Mouse (Mus musculus) midbrain, embryonic 13.5 days (tissue): ENCODE measurements around the gene Sgms1. TPM values are rescaled to one million over a fixed set of nuclear protein-coding genes. Genes with fewer than 3 reads are reported as not detected.

Source experiments
- ATAC-seq: fragments of 200-750 bp; cut with Nextera tagmentation; 2 replicates; pipeline ENCODE4 v1.8.0; 2017; ENCODE audit warnings: mild to moderate bottlenecking, moderate TSS enrichment, moderate library complexity
- H3K27ac ChIP-seq: fragments of 300-500 bp; sonication (generic); 2 replicates; pipeline ENCODE4 v1.5.1; 2015; ENCODE audit warnings: inconsistent platforms, mild to moderate bottlenecking, moderate library complexity
- H3K27me3 ChIP-seq: fragments of 300-500 bp; sonication (generic); 2 replicates; pipeline ENCODE4 v1.6.1; 2015; ENCODE audit warnings: mild to moderate bottlenecking, inconsistent platforms
- H3K36me3 ChIP-seq: fragments of 300-500 bp; sonication (generic); 2 replicates; pipeline ENCODE4 v1.6.1; 2015; ENCODE audit warnings: mild to moderate bottlenecking, inconsistent platforms
- H3K4me1 ChIP-seq: fragments of 300-500 bp; sonication (generic); replicated peaks from 2 replicates; pipeline ENCODE4 v1.6.1; 2015; ENCODE audit warnings: inconsistent platforms
- H3K4me2 ChIP-seq: fragments of 300-500 bp; sonication (generic); replicated peaks from 2 replicates; pipeline ENCODE4 v1.6.1; 2015; ENCODE audit warnings: moderate library complexity, mild to moderate bottlenecking, inconsistent platforms
- H3K4me3 ChIP-seq: fragments of 300-500 bp; sonication (generic); replicated peaks from 2 replicates; pipeline ENCODE4 v1.5.1; 2015; ENCODE audit warnings: mild to moderate bottlenecking, inconsistent platforms
- H3K9ac ChIP-seq: fragments of 300-500 bp; sonication (generic); replicated peaks from 2 replicates; pipeline ENCODE4 v1.6.1; 2015; ENCODE audit warnings: mild to moderate bottlenecking, inconsistent platforms
- H3K9me3 ChIP-seq: fragments of 300-500 bp; sonication (generic); 2 replicates; pipeline ENCODE4 v1.6.1; 2016; ENCODE audit warnings: mild to moderate bottlenecking, inconsistent platforms
- WGBS: fragments of 180-500 bp; shearing (Covaris S2); methylation state at CpG from one replicate; pipeline ENCODE4 v1.1.7; 2015; 5-methylcytosine and 5-hydroxymethylcytosine counted together
- polyA plus RNA-seq: library from polyadenylated mRNA; unstranded; fragments of >200 nt; fragmentation: Nextera tagmentation; extraction: Ambion mirVana; gene quantifications from 2 replicates; pipeline ENCODE4 v1.2.1, GENCODE M21; 2015

Sgms1 gene
- polyA plus RNA-seq, 1 experiment from 2014 or later, result 12.7 TPM

- H3K36me3 ChIP-seq, result no peaks in the 10 kb centered on the region
- H3K9ac ChIP-seq, result no peak overlapping the region
- H3K27ac ChIP-seq, result no peak overlapping the region
- WGBS, result 78% methylated on average over 4 of the region's 4 CpGs
- H3K4me3 ChIP-seq, result no peak overlapping the region
- H3K27me3 ChIP-seq, result no peaks in the 10 kb centered on the region
- no peaks in the 10 kb centered on the region for H3K9me3 ChIP-seq
- no peaks in the 10 kb centered on the region for H3K4me1 ChIP-seq
- ATAC-seq, result no peak
- H3K4me2 ChIP-seq, result no peak overlapping the region
Observed at GRCm38 (mm10) chr19:32281917-32282316, 107.6 kb downstream of the Sgms1 start.

- Histone ChIP-seq H3K9me3 (no peaks in the 10 kb centered on the region), H3K9ac (no peak overlapping the region), H3K4me2 (no peak overlapping the region), H3K4me1 (no peaks in the 10 kb centered on the region), H3K36me3 (no peaks in the 10 kb centered on the region), H3K4me3 (no peak overlapping the region), H3K27ac (no peak overlapping the region), H3K27me3 (no peaks in the 10 kb centered on the region)
- 89% methylated on average over 4 of the region's 4 CpGs for WGBS
- ATAC-seq, result no peak
Observed at GRCm38 (mm10) chr19:32280380-32280779, 109.1 kb downstream of the Sgms1 start.

- no peaks in the 10 kb centered on the region for H3K9me3 ChIP-seq
- H3K4me1 ChIP-seq, result no peaks in the 10 kb centered on the region
- WGBS, result 91% methylated on average over 6 of the region's 6 CpGs
- H3K27me3 ChIP-seq, result no peaks in the 10 kb centered on the region
- no peaks in the 10 kb centered on the region for H3K36me3 ChIP-seq
- no peak overlapping the region for H3K27ac ChIP-seq
- H3K9ac ChIP-seq, result no peak overlapping the region
- no peak overlapping the region for H3K4me3 ChIP-seq
- ATAC-seq, result no peak
- H3K4me2 ChIP-seq, result no peak overlapping the region
Observed at GRCm38 (mm10) chr19:32279400-32279799, 110.1 kb downstream of the Sgms1 start.

- Histone ChIP-seq H3K9ac (no peak overlapping the region), H3K9me3 (no peaks in the 10 kb centered on the region), H3K27ac (no peak overlapping the region), H3K36me3 (no peaks in the 10 kb centered on the region), H3K27me3 (no peaks in the 10 kb centered on the region), H3K4me1 (peaks cover 5% of the 10 kb centered on the region; the same call in 1 of the 2 replicates), H3K4me3 (no peak overlapping the region), H3K4me2 (no peak overlapping the region)
- 94% methylated on average over 3 of the region's 3 CpGs for WGBS
- ATAC-seq, result no peak
Observed at GRCm38 (mm10) chr19:32277869-32278268, 111.6 kb downstream of the Sgms1 start.

- Histone ChIP-seq H3K4me2 (no peak overlapping the region), H3K4me3 (no peak overlapping the region), H3K27ac (no peak overlapping the region), H3K4me1 (peaks cover 5% of the 10 kb centered on the region; the same call in 1 of the 2 replicates), H3K36me3 (no peaks in the 10 kb centered on the region), H3K9me3 (no peaks in the 10 kb centered on the region), H3K9ac (no peak overlapping the region), H3K27me3 (no peaks in the 10 kb centered on the region)
- no peak for ATAC-seq
- 100% methylated on average over 2 of the region's 2 CpGs for WGBS
Observed at GRCm38 (mm10) chr19:32277287-32277686, 112.2 kb downstream of the Sgms1 start.

GRCm38 (mm10) chr19:32276817-32277216 lies 112.7 kb downstream of the Sgms1 start:
- H3K4me1 ChIP-seq, result peaks cover 5% of the 10 kb centered on the region; the same call in 1 of the 2 replicates

GRCm38 (mm10) chr19:32276263-32276662 lies 113.3 kb downstream of the Sgms1 start:
- Histone ChIP-seq H3K4me1 (peaks cover 5% of the 10 kb centered on the region; the same call in 1 of the 2 replicates), H3K27me3 (no peaks in the 10 kb centered on the region), H3K4me3 (no peak overlapping the region), H3K9me3 (no peaks in the 10 kb centered on the region), H3K4me2 (no peak overlapping the region), H3K36me3 (no peaks in the 10 kb centered on the region), H3K27ac (no peak overlapping the region), H3K9ac (no peak overlapping the region)
- no peak for ATAC-seq
- WGBS, result 87% methylated on average over 5 of the region's 5 CpGs

More at GRCm38 (mm10) chr19:32276817-32277216, 112.7 kb downstream of the Sgms1 start:
- no peak for ATAC-seq
- Histone ChIP-seq H3K9ac (no peak overlapping the region), H3K27me3 (no peaks in the 10 kb centered on the region), H3K27ac (no peak overlapping the region), H3K36me3 (no peaks in the 10 kb centered on the region), H3K4me3 (no peak overlapping the region), H3K4me2 (no peak overlapping the region), H3K9me3 (no peaks in the 10 kb centered on the region)
- WGBS, result 93% methylated on average over 8 of the region's 8 CpGs

GRCm38 (mm10) chr19:32275068-32275925 lies 114.2 kb downstream of the Sgms1 start:
- H3K27me3 ChIP-seq, result no peaks in the 10 kb centered on the region
- H3K9ac ChIP-seq, result no peak overlapping the region
- no peaks in the 10 kb centered on the region for H3K36me3 ChIP-seq
- no peak overlapping the region for H3K27ac ChIP-seq
- H3K4me3 ChIP-seq, result no peak overlapping the region
- whole genome bisulfite sequencing, result 86% methylated on average over 14 of the region's 14 CpGs
- H3K4me2 ChIP-seq, result no peak overlapping the region
- H3K9me3 ChIP-seq, result no peaks in the 10 kb centered on the region
- H3K4me1 ChIP-seq, result peaks cover 5% of the 10 kb centered on the region; the same call in 1 of the 2 replicates
- ATAC-seq, result no peak

GRCm38 (mm10) chr19:32274145-32274544 lies 115.4 kb downstream of the Sgms1 start:
- H3K4me2 ChIP-seq, result no peak overlapping the region
- no peaks in the 10 kb centered on the region for H3K36me3 ChIP-seq
- H3K4me3 ChIP-seq, result no peak overlapping the region
- H3K9ac ChIP-seq, result no peak overlapping the region
- H3K9me3 ChIP-seq, result no peaks in the 10 kb centered on the region
- H3K27me3 ChIP-seq, result no peaks in the 10 kb centered on the region
- H3K4me1 ChIP-seq, result peaks cover 5% of the 10 kb centered on the region; the same call in 1 of the 2 replicates
- 80% methylated on average over 2 of the region's 2 CpGs for WGBS
- no peak overlapping the region for H3K27ac ChIP-seq
- no peak for ATAC-seq

GRCm38 (mm10) chr19:32273714-32274113 lies 115.8 kb downstream of the Sgms1 start:
- Histone ChIP-seq H3K36me3 (no peaks in the 10 kb centered on the region), H3K4me3 (no peak overlapping the region), H3K9ac (no peak overlapping the region), H3K27me3 (no peaks in the 10 kb centered on the region), H3K9me3 (no peaks in the 10 kb centered on the region), H3K4me2 (no peak overlapping the region), H3K27ac (no peak overlapping the region), H3K4me1 (peaks cover 5% of the 10 kb centered on the region; the same call in 1 of the 2 replicates)
- no peak for ATAC-seq
- 53% methylated on average over 3 of the region's 3 CpGs for WGBS

GRCm38 (mm10) chr19:32272475-32273260 lies 116.8 kb downstream of the Sgms1 start:
- Histone ChIP-seq H3K4me3 (no peak overlapping the region), H3K27me3 (no peaks in the 10 kb centered on the region), H3K9ac (no peak overlapping the region), H3K36me3 (no peaks in the 10 kb centered on the region), H3K4me2 (no peak overlapping the region), H3K9me3 (no peaks in the 10 kb centered on the region), H3K27ac (no peak overlapping the region), H3K4me1 (peaks cover 5% of the 10 kb centered on the region; the same call in 1 of the 2 replicates)
- 82% methylated on average over 6 of the region's 6 CpGs for WGBS
- ATAC-seq, result no peak
